Mouse (Mus musculus): Measurements from ENCODE around the gene Atxn10.

Atxn10 gene

GRCm38 (mm10) chr15:85469401-85469800 is 133.4 kb downstream of the Atxn10 start:
- DNase-seq (ENCODE audit: low read depth, low spot score), result no peak

GRCm38 (mm10) chr15:85474697-85475096 is 138.7 kb downstream of the Atxn10 start:
- DNase-seq (ENCODE audit: low read depth, low spot score), result peak; percentile 19

GRCm38 (mm10) chr15:85477584-85477983 is 141.5 kb downstream of the Atxn10 start:
- peak; percentile 65 for DNase-seq (ENCODE audit: low read depth, low spot score)

GRCm38 (mm10) chr15:85479365-85479764 is 143.3 kb downstream of the Atxn10 start:
- peak; percentile 14 for DNase-seq (ENCODE audit: low read depth, low spot score)

- DNase-seq (ENCODE audit: low read depth, low spot score), result no peak
Observed at GRCm38 (mm10) chr15:85479919-85480318, 143.9 kb downstream of the Atxn10 start.

GRCm38 (mm10) chr15:85480630-85481029 is 144.6 kb downstream of the Atxn10 start:
- no peak for DNase-seq (ENCODE audit: low read depth, low spot score)

- no peak for DNase-seq (ENCODE audit: low read depth, low spot score)
Observed at GRCm38 (mm10) chr15:85488900-85489299, 152.9 kb downstream of the Atxn10 start.

- no peak for DNase-seq (ENCODE audit: low read depth, low spot score)
Observed at GRCm38 (mm10) chr15:85489751-85490150, 153.7 kb downstream of the Atxn10 start.

- DNase-seq (ENCODE audit: low read depth, low spot score), result no peak
Observed at GRCm38 (mm10) chr15:85494163-85494621, 158.1 kb downstream of the Atxn10 start.

GRCm38 (mm10) chr15:85497548-85497947 is 161.5 kb downstream of the Atxn10 start:
- no peak for DNase-seq (ENCODE audit: low read depth, low spot score)

GRCm38 (mm10) chr15:85497981-85498475 is 162.0 kb downstream of the Atxn10 start:
- DNase-seq (ENCODE audit: low read depth, low spot score), result no peak

- no peak for DNase-seq (ENCODE audit: low read depth, low spot score)
Observed at GRCm38 (mm10) chr15:85500267-85500666, 164.2 kb downstream of the Atxn10 start.

- no peak for DNase-seq (ENCODE audit: low read depth, low spot score)
Observed at GRCm38 (mm10) chr15:85503127-85503526, 167.1 kb downstream of the Atxn10 start, which contains the start of gene 7530416G11Rik. TSS of gene 7530416G11Rik (minus strand) at chr15:85503227.

- DNase-seq (ENCODE audit: low read depth, low spot score), result peak; percentile 58
Observed at GRCm38 (mm10) chr15:85505118-85505925, 169.3 kb downstream of the Atxn10 start.

GRCm38 (mm10) chr15:85506680-85507079 is 170.6 kb downstream of the Atxn10 start:
- no peak for DNase-seq (ENCODE audit: low read depth, low spot score)

- DNase-seq (ENCODE audit: low read depth, low spot score), result no peak
Observed at GRCm38 (mm10) chr15:85507370-85508014, 171.4 kb downstream of the Atxn10 start.
